Mouse (Mus musculus) heart, postnatal 0 days (tissue): ENCODE measurements around the gene Serpina3i.

Source experiments
- CTCF ChIP-seq: IDR thresholded peaks from 2 replicates; pipeline ENCODE4 v1.5.1; 2016; ENCODE audit warnings: antibody characterized with exemption, control low read depth, low read depth
- EP300 ChIP-seq: IDR thresholded peaks from 2 replicates; pipeline ENCODE4 v1.6.1; 2016; ENCODE audit warnings: antibody characterized with exemption, low read depth

- TF ChIP-seq CTCF (no peak), EP300 (no peak)
Observed at GRCm38 (mm10) chr12:104283380-104283779, 20.5 kb downstream of the Serpina3i start.
